Mouse (Mus musculus) hindbrain, embryonic 14.5 days (tissue): ENCODE data around the gene Abhd6. TPM values are rescaled to one million over a fixed set of nuclear protein-coding genes. Genes with fewer than 3 reads are reported as not detected.

Source experiments
- ATAC-seq: fragments of 200-750 bp; cut with Nextera tagmentation; 2 replicates; pipeline ENCODE4 v1.8.0; 2017; ENCODE audit warnings: moderate number of reproducible peaks, mild to moderate bottlenecking, moderate TSS enrichment, moderate library complexity; ENCODE audit not compliant: low FRiP score
- DNase-seq: peaks from one replicate; pipeline ENCODE4 v3.0.0-alpha.2; 2015; ENCODE audit warnings: low spot score
- H3K27ac ChIP-seq: fragments of 300-500 bp; sonication (generic); 2 replicates; pipeline ENCODE4 v1.5.1; 2014; ENCODE audit warnings: mild to moderate bottlenecking, moderate library complexity
- H3K27me3 ChIP-seq: fragments of 300-500 bp; sonication (generic); 2 replicates; pipeline ENCODE4 v1.6.1; 2014; ENCODE audit warnings: mild to moderate bottlenecking, low read length, mixed read lengths; ENCODE audit not compliant: control insufficient read depth, insufficient read depth
- H3K36me3 ChIP-seq: fragments of 300-500 bp; sonication (generic); replicated peaks from 2 replicates; pipeline ENCODE4 v1.6.1; 2014; ENCODE audit not compliant: control insufficient read depth, insufficient read depth
- H3K4me1 ChIP-seq: fragments of 300-500 bp; sonication (generic); replicated peaks from 2 replicates; pipeline ENCODE4 v1.6.1; 2014; ENCODE audit warnings: antibody characterized with exemption, low read length, mixed read lengths; ENCODE audit not compliant: control insufficient read depth, insufficient read depth
- H3K4me2 ChIP-seq: fragments of 300-500 bp; sonication (generic); replicated peaks from 2 replicates; pipeline ENCODE4 v1.6.1; 2014; ENCODE audit warnings: mild to moderate bottlenecking, moderate library complexity
- H3K4me3 ChIP-seq: fragments of 300-500 bp; sonication (generic); replicated peaks from 2 replicates; pipeline ENCODE4 v1.5.1; 2014; ENCODE audit warnings: mild to moderate bottlenecking, low read length
- H3K9ac ChIP-seq: fragments of 300-500 bp; sonication (generic); 2 replicates; pipeline ENCODE4 v1.6.1; 2014
- H3K9me3 ChIP-seq: fragments of 300-500 bp; sonication (generic); 2 replicates; pipeline ENCODE4 v1.6.1; 2016; ENCODE audit warnings: low read length; ENCODE audit not compliant: control insufficient read depth
- WGBS: fragments of 180-500 bp; shearing (Covaris S2); extraction: QIAGEN DNeasy Blood & Tissue Kit; methylation state at CpG from one replicate; pipeline ENCODE4 v1.1.7; 2014; 5-methylcytosine and 5-hydroxymethylcytosine counted together
- polyA plus RNA-seq: library from polyadenylated mRNA; unstranded; fragments of >200 nt; fragmentation: Nextera tagmentation; extraction: Ambion mirVana; gene quantifications from 2 replicates; pipeline ENCODE4 v1.2.1, GENCODE M21; 2014

Abhd6 gene
- polyA plus RNA-seq = 35.7 and 37.0 TPM in 2 replicates

DNA sequence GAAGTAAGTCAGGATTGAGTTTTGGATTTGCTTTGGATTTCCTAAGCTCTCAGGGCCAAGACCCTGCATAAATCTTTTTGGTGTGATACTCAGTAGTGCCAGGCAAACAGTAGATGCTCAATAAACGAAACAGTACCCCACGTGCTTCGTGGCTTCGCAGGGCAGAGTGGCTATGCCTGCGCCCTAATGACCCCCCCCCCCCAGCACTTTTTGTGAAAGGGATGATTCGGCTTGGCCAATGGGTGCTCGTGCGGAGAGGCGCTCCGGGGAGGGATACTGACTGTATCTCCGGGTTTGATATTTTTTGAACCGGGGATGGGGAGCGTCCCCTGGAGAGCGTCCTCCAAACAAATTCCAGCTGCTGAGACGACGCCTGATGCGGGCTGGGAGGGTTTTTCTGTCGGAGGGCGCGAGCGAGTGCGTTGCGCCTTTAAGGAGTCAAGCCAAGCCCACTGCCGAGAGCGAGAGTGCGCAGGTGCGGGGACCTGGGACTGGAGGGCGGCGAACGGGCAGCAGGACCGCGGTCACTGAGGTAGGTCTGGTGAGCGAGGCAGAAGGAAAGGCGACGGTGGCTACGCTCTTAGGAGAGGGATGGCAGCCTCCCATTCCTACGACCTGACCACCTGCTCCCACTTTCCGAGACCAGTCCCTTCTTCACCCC is at the start of gene Abhd6:
Gene Abhd6 (plus strand): TSS at position 471 of the 661 bp plus-strand sequence.
- peak within 1 kb of the TSS; percentile 58 for H3K4me2 ChIP-seq
- H3K9ac ChIP-seq = peak within 1 kb of the TSS; percentile 64
- no peaks in the 10 kb centered on the region for H3K36me3 ChIP-seq
- whole genome bisulfite sequencing = under 1% methylated on average over 38 of the region's 38 CpGs
- H3K27ac ChIP-seq = peak within 1 kb of the TSS; percentile 76
- H3K27me3 ChIP-seq = peaks cover 32% of the 10 kb centered on the region
- H3K9me3 ChIP-seq = no peaks in the 10 kb centered on the region
- peak; percentile 93 for ATAC-seq
- peak within 1 kb of the TSS; percentile 60 for H3K4me3 ChIP-seq
- H3K4me1 ChIP-seq = peaks cover 10% of the 10 kb centered on the region
- peak; percentile 90 for DNase-seq

DNA sequence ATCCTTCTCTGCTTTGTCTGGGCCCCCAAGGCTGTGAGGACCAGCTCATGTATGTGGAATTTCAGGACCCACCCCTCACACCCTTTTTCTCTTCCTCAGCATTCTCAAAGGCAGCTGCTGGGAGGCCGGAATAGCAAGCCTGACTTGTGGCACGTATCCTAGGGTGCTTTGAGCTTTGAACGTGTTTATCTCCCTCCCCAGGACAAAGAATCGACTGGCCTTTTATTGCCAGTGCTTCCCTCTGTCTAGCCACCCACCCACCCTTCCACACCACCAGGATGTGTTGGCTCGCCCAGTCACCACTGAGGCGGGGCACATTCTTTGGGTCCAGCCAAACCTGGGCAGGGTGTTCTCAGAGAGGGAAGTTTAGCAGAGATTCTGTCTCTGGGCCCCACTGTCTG is 48.6 kb upstream of the Abhd6 start:
- no peak overlapping the region for H3K4me3 ChIP-seq
- WGBS = 26% methylated on average over 6 of the region's 6 CpGs
- no peaks in the 10 kb centered on the region for H3K27me3 ChIP-seq
- H3K36me3 ChIP-seq = peaks cover 25% of the 10 kb centered on the region
- no peaks in the 10 kb centered on the region for H3K9me3 ChIP-seq
- DNase-seq = no peak
- no peak overlapping the region for H3K27ac ChIP-seq
- no peaks in the 10 kb centered on the region for H3K4me1 ChIP-seq
- H3K9ac ChIP-seq = no peak overlapping the region
- no peak for ATAC-seq
- H3K4me2 ChIP-seq = no peak overlapping the region

DNA sequence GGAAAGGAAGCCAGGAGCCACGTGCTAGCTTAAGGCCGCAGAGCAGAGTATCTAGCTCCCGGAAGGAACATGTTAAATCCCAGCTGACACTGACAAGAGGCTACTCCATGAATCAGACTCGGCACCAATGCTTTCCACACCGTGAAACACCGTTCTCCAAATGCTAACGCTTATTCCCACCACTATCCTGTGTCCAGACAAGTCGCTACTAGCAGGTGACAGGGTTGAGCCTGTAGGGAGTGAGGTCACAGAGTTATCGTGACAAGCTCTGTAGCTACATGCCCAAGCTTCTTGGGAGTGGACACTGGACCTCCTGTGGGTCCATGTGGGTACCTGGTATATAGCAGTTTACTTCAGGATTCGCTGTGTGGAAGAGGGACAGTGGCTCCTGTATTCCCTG is 46.3 kb upstream of the Abhd6 start:
- H3K4me2 ChIP-seq = no peak overlapping the region
- H3K4me3 ChIP-seq = no peak overlapping the region
- peaks cover 5% of the 10 kb centered on the region; the same call in 1 of the 2 replicates for H3K36me3 ChIP-seq
- ATAC-seq (no peak), DNase-seq (no peak)
- H3K27me3 ChIP-seq = no peaks in the 10 kb centered on the region
- H3K4me1 ChIP-seq = no peaks in the 10 kb centered on the region
- H3K9me3 ChIP-seq = no peaks in the 10 kb centered on the region
- WGBS = 86% methylated on average over 10 of the region's 10 CpGs
- H3K9ac ChIP-seq = no peak overlapping the region
- H3K27ac ChIP-seq = no peak overlapping the region

- Histone ChIP-seq H3K4me3 (no peak within 1 kb of the TSS), H3K27ac (no peak within 1 kb of the TSS), H3K27me3 (no peaks in the 10 kb centered on the region), H3K4me1 (no peaks in the 10 kb centered on the region), H3K36me3 (no peaks in the 10 kb centered on the region), H3K9ac (no peak within 1 kb of the TSS), H3K4me2 (no peak within 1 kb of the TSS), H3K9me3 (no peaks in the 10 kb centered on the region)
- no peak for ATAC-seq
- DNase-seq = no peak
- 46% methylated on average over 9 of the region's 9 CpGs for WGBS
Measured at GRCm38 (mm10) chr14:7957049-7957448, 45.7 kb upstream of the Abhd6 start, which contains the start of gene Gm45521. Gm45521 (plus strand) TSS chr14:7957288.

- DNase-seq (peak; percentile 55), ATAC-seq (peak; percentile 29; the same call in 1 of the 2 replicates)
- Histone ChIP-seq H3K27ac (no peak overlapping the region), H3K4me3 (no peak overlapping the region), H3K9me3 (no peaks in the 10 kb centered on the region), H3K27me3 (no peaks in the 10 kb centered on the region), H3K9ac (no peak overlapping the region), H3K4me1 (no peaks in the 10 kb centered on the region), H3K36me3 (no peaks in the 10 kb centered on the region), H3K4me2 (no peak overlapping the region)
- WGBS = 48% methylated on average over 11 of the region's 11 CpGs
Measured at GRCm38 (mm10) chr14:7960616-7961015, 42.1 kb upstream of the Abhd6 start.

GRCm38 (mm10) chr14:7961714-7962113 is 41.0 kb upstream of the Abhd6 start:
- WGBS = 59% methylated on average over 5 of the region's 5 CpGs
- ATAC-seq = no peak
- no peak overlapping the region for H3K9ac ChIP-seq
- H3K4me2 ChIP-seq = no peak overlapping the region
- H3K4me1 ChIP-seq = no peaks in the 10 kb centered on the region
- H3K27ac ChIP-seq = no peak overlapping the region
- no peaks in the 10 kb centered on the region for H3K9me3 ChIP-seq
- no peak for DNase-seq
- no peaks in the 10 kb centered on the region for H3K27me3 ChIP-seq
- H3K36me3 ChIP-seq = no peaks in the 10 kb centered on the region
- no peak overlapping the region for H3K4me3 ChIP-seq

DNA sequence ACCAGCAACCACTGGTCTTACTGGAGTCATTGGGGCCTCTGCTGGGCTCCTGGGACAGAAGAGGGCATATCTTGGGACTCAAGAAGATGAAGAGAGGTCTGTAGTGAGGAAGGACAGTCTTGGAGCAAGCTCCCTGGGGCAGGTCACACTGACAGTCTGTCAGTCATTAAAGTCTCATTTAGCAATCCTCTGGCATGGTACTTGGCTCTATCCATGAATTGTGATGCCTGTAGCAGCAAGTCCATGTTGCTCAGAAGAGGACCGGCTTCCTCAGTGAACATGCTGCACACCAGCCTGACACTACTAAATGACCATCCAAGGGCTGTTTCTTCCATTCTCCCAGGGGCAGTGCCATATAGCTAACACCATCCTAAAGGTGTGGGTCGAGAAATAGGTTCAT is 40.1 kb upstream of the Abhd6 start:
- Histone ChIP-seq H3K4me3 (no peak overlapping the region), H3K4me2 (no peak overlapping the region), H3K9ac (no peak overlapping the region), H3K27me3 (no peaks in the 10 kb centered on the region), H3K4me1 (no peaks in the 10 kb centered on the region), H3K36me3 (no peaks in the 10 kb centered on the region), H3K9me3 (no peaks in the 10 kb centered on the region), H3K27ac (no peak overlapping the region)
- 85% methylated on average over 2 of the region's 2 CpGs for WGBS
- no peak for DNase-seq
- ATAC-seq = no peak

- H3K36me3 ChIP-seq = no peaks in the 10 kb centered on the region
- no peak overlapping the region for H3K27ac ChIP-seq
- no peak overlapping the region for H3K4me2 ChIP-seq
- H3K4me3 ChIP-seq = no peak overlapping the region
- ATAC-seq = no peak
- DNase-seq = no peak
- no peak overlapping the region for H3K9ac ChIP-seq
- WGBS = 70% methylated on average over 7 of the region's 7 CpGs
- no peaks in the 10 kb centered on the region for H3K4me1 ChIP-seq
- no peaks in the 10 kb centered on the region for H3K9me3 ChIP-seq
- no peaks in the 10 kb centered on the region for H3K27me3 ChIP-seq
Measured at GRCm38 (mm10) chr14:7963160-7963559, 39.5 kb upstream of the Abhd6 start.

- peak; percentile 74 for ATAC-seq
- DNase-seq = peak; percentile 95
Measured at GRCm38 (mm10) chr14:7964219-7964889, 38.3 kb upstream of the Abhd6 start.

More at GRCm38 (mm10) chr14:7964219-7964889, 38.3 kb upstream of the Abhd6 start:
- H3K9ac ChIP-seq = no peak overlapping the region
- WGBS = 56% methylated on average over 11 of the region's 11 CpGs
- no peaks in the 10 kb centered on the region for H3K27me3 ChIP-seq
- H3K4me1 ChIP-seq = no peaks in the 10 kb centered on the region
- no peaks in the 10 kb centered on the region for H3K9me3 ChIP-seq
- no peak overlapping the region for H3K4me3 ChIP-seq
- H3K36me3 ChIP-seq = no peaks in the 10 kb centered on the region
- no peak overlapping the region for H3K27ac ChIP-seq
- no peak overlapping the region for H3K4me2 ChIP-seq
